In genomic region chr4:116221996-116222842, GRCm38 (mm10) we compare ENCODE assay signal across 9 mouse cellular contexts. TPM values are rescaled to one million over a fixed set of nuclear protein-coding genes. Genes with fewer than 3 reads are reported as not detected.
DNase-seq lines count a peak whose midpoint lies in the region; ATAC-seq and TF ChIP-seq lines count a peak whose summit lies in the region.
"Had no signal": no experiment of that assay in that cellular context is flagged by ENCODE, and none has a peak within 500 bp of the region (broad histone marks: within the 10 kb centered on the region; RNA-seq: fewer than 3 reads in every experiment).

No protein-coding gene starts in this region.

- H3K4me2 ChIP-seq in embryonic facial prominence, embryonic 14.5 days (ENCODE audit: low read depth, low read length) = peak overlapping the region; percentile 76
- peak overlapping the region; percentile 71 for H3K4me2 ChIP-seq in hindbrain, embryonic 14.5 days (replicated peaks)
- H3K4me2 ChIP-seq in limb, embryonic 12.5 days = peak overlapping the region; percentile 73
- H3K4me2 ChIP-seq in myocyte (ENCODE audit: low read depth) = peak overlapping the region; percentile 67

- under 1% methylated on average over 23 of the region's 23 CpGs for WGBS in embryonic facial prominence, embryonic 14.5 days
- WGBS in hindbrain, embryonic 14.5 days = under 1% methylated on average over 23 of the region's 23 CpGs
- WGBS in limb, embryonic 12.5 days = under 1% methylated on average over 23 of the region's 23 CpGs

- peak overlapping the region; percentile 67 for H3K4me3 ChIP-seq in embryonic facial prominence, embryonic 14.5 days (ENCODE audit: low read depth, low read length)
- H3K4me3 ChIP-seq in hindbrain, embryonic 14.5 days (replicated peaks; ENCODE audit: low read length) = peak overlapping the region; percentile 58
- peak overlapping the region; percentile 66 for H3K4me3 ChIP-seq in limb, embryonic 12.5 days (replicated peaks)
- H3K4me3 ChIP-seq in myocyte = peak overlapping the region; percentile 91

- H3K36me3 ChIP-seq in embryonic facial prominence, embryonic 14.5 days (ENCODE audit: control insufficient read depth, insufficient read depth, low read length) = no peaks in the 10 kb centered on the region
- H3K36me3 ChIP-seq in hindbrain, embryonic 14.5 days (replicated peaks; ENCODE audit: control insufficient read depth, insufficient read depth) = no peaks in the 10 kb centered on the region
- no peaks in the 10 kb centered on the region for H3K36me3 ChIP-seq in limb, embryonic 12.5 days
- H3K36me3 ChIP-seq in myocyte (ENCODE audit: control insufficient read depth, insufficient read depth) = no peaks in the 10 kb centered on the region

- H3K9ac ChIP-seq in embryonic facial prominence, embryonic 14.5 days (ENCODE audit: low read depth, low read length) = peak overlapping the region; percentile 92
- peak overlapping the region; percentile 83 for H3K9ac ChIP-seq in hindbrain, embryonic 14.5 days
- peak overlapping the region; percentile 95 for H3K9ac ChIP-seq in limb, embryonic 12.5 days (replicated peaks)

- TF ChIP-seq POLR2A in myocyte (IDR thresholded peaks at IDR 0.05; ENCODE audit: insufficient read length, low read depth) = no peak

- peaks cover 3% of the 10 kb centered on the region; the same call in 1 of the 2 replicates for H3K4me1 ChIP-seq in embryonic facial prominence, embryonic 14.5 days (ENCODE audit: control insufficient read depth, insufficient read depth, low read length)
- H3K4me1 ChIP-seq in hindbrain, embryonic 14.5 days (replicated peaks; ENCODE audit: control insufficient read depth, insufficient read depth, low read length) = peaks cover 19% of the 10 kb centered on the region; the same call in 1 of the 2 replicates
- peaks cover 4% of the 10 kb centered on the region for H3K4me1 ChIP-seq in limb, embryonic 12.5 days (replicated peaks)

- DNase-seq in lung, adult 18-20 months = peak; percentile 5 to 17
- DNase-seq in lung, postnatal 10 days = no peak
- DNase-seq in adrenal gland, postnatal 36 days = peak; percentile 22 to 29
- peak; percentile 34 for DNase-seq in embryonic facial prominence, embryonic 14.5 days (ENCODE audit: low spot score)
- peak; percentile 57 for DNase-seq in hindbrain, embryonic 14.5 days (ENCODE audit: low spot score)
- no peak for DNase-seq in ovary, adult 18-20 months (ENCODE audit: low spot score)

- no peaks in the 10 kb centered on the region for H3K27me3 ChIP-seq in embryonic facial prominence, embryonic 14.5 days (replicated peaks; ENCODE audit: control insufficient read depth, insufficient read depth, low read length)
- no peaks in the 10 kb centered on the region for H3K27me3 ChIP-seq in hindbrain, embryonic 14.5 days (ENCODE audit: control insufficient read depth, insufficient read depth, low read length)
- H3K27me3 ChIP-seq in limb, embryonic 12.5 days = no peaks in the 10 kb centered on the region
- H3K27me3 ChIP-seq in myocyte (ENCODE audit: control insufficient read depth, insufficient read depth, insufficient read length) = no peaks in the 10 kb centered on the region

- H3K9me3 ChIP-seq in embryonic facial prominence, embryonic 14.5 days (ENCODE audit: control insufficient read depth, low read length) = no peaks in the 10 kb centered on the region
- no peaks in the 10 kb centered on the region for H3K9me3 ChIP-seq in hindbrain, embryonic 14.5 days (ENCODE audit: control insufficient read depth, low read length)
- no peaks in the 10 kb centered on the region for H3K9me3 ChIP-seq in limb, embryonic 12.5 days

- ATAC-seq in embryonic facial prominence, embryonic 14.5 days (ENCODE audit: low read depth) = no peak
- no peak for ATAC-seq in hindbrain, embryonic 14.5 days (ENCODE audit: low FRiP score)
- ATAC-seq in limb, embryonic 12.5 days (ENCODE audit: insufficient number of reproducible peaks, insufficient read depth, low FRiP score, low TSS enrichment, low read depth) = no peak

- H3ac ChIP-seq in myocyte (ENCODE audit: control insufficient read depth, insufficient read length) = no peak overlapping the region

- H3K79me2 ChIP-seq in myocyte (ENCODE audit: control insufficient read depth, insufficient read depth) = peaks cover 21% of the 10 kb centered on the region

- H3K27ac ChIP-seq in embryonic facial prominence, embryonic 14.5 days (replicated peaks; ENCODE audit: low read depth, low read length) = peak overlapping the region; percentile 99
- peak overlapping the region; percentile 100 for H3K27ac ChIP-seq in hindbrain, embryonic 14.5 days
- H3K27ac ChIP-seq in limb, embryonic 12.5 days = peak overlapping the region; percentile 100

TF ChIP-seq in myocyte, 11 proteins besides CTCF, POLR2A, EP300 and RAD21:
- TF ChIP-seq CEBPB (IDR thresholded peaks at IDR 0.05; ENCODE audit: insufficient read depth, poor library complexity, severe bottlenecking) = no peak
- TF ChIP-seq TCF12 (IDR thresholded peaks at IDR 0.05; ENCODE audit: insufficient read depth, poor library complexity, severe bottlenecking) = no peak
- no peak for TF ChIP-seq MAX (IDR thresholded peaks at IDR 0.05; ENCODE audit: low read depth)
- no peak for TF ChIP-seq USF1 (IDR thresholded peaks at IDR 0.05; ENCODE audit: low read depth)
- no peak for TF ChIP-seq E2F4 (IDR thresholded peaks at IDR 0.05; ENCODE audit: insufficient read depth)
- TF ChIP-seq TCF3 (IDR thresholded peaks at IDR 0.05; ENCODE audit: insufficient read length, low read depth) = no peak
- TF ChIP-seq MYOD1 (IDR thresholded peaks at IDR 0.05; ENCODE audit: control insufficient read depth in 1 of 3, insufficient read length in 2 of 3, low read depth in 2 of 3) = no peak
- TF ChIP-seq SRF (IDR thresholded peaks at IDR 0.05; ENCODE audit: control insufficient read depth, insufficient read length, low read depth) = no peak
- no peak for TF ChIP-seq MYOG (IDR thresholded peaks at IDR 0.05; ENCODE audit: control insufficient read depth in 1 of 3, insufficient read depth in 1 of 3, insufficient read length in 2 of 3, low read depth in 2 of 3)
- TF ChIP-seq POLR2AphosphoS2 (IDR thresholded peaks at IDR 0.05; ENCODE audit: insufficient read length, low read depth) = no peak
- TF ChIP-seq REST (IDR thresholded peaks at IDR 0.05; ENCODE audit: insufficient read depth, insufficient read length) = no peak

RNA-seq across cellular contexts. Expression of gene Pik3r3, which starts 0.8 kb away (rescaled TPM):
- total RNA-seq in adrenal gland, postnatal 36 days (2021) = 10 to 100 TPM; 15.7 to 19.7 TPM
- 15.5 and 17.0 TPM in 2 replicates for polyA plus RNA-seq in embryonic facial prominence, embryonic 14.5 days (2014; fragmentation: Nextera tagmentation; extraction: Ambion mirVana)
- 66.3 and 69.0 TPM in 2 replicates for polyA plus RNA-seq in hindbrain, embryonic 14.5 days (2014; fragmentation: Nextera tagmentation; extraction: Ambion mirVana)
- polyA plus RNA-seq in limb, embryonic 12.5 days (2016; fragmentation: Nextera tagmentation; extraction: Ambion mirVana) = 45.2 and 50.7 TPM in 2 replicates
- 5.7 TPM for polyA plus RNA-seq in myocyte (2012; fragmentation: generic; extraction: Trizol)

RNA-seq across cellular contexts. Expression of gene Gm49337, which starts 49.0 kb away (rescaled TPM):
- total RNA-seq in adrenal gland, postnatal 36 days (2021) = not detected
- not detected in 2 replicates for polyA plus RNA-seq in embryonic facial prominence, embryonic 14.5 days (2014; fragmentation: Nextera tagmentation; extraction: Ambion mirVana)
- polyA plus RNA-seq in hindbrain, embryonic 14.5 days (2014; fragmentation: Nextera tagmentation; extraction: Ambion mirVana) = not detected in 2 replicates
- polyA plus RNA-seq in limb, embryonic 12.5 days (2016; fragmentation: Nextera tagmentation; extraction: Ambion mirVana) = not detected in 2 replicates
- not detected for polyA plus RNA-seq in myocyte (2012; fragmentation: generic; extraction: Trizol)

RNA-seq across cellular contexts. Expression of gene 1700042G07Rik, which starts 49.0 kb away (rescaled TPM):
- not detected for total RNA-seq in adrenal gland, postnatal 36 days (2021)
- not detected in 2 replicates for polyA plus RNA-seq in embryonic facial prominence, embryonic 14.5 days (2014; fragmentation: Nextera tagmentation; extraction: Ambion mirVana)
- not detected in 2 replicates for polyA plus RNA-seq in hindbrain, embryonic 14.5 days (2014; fragmentation: Nextera tagmentation; extraction: Ambion mirVana)
- not detected in 2 replicates for polyA plus RNA-seq in limb, embryonic 12.5 days (2016; fragmentation: Nextera tagmentation; extraction: Ambion mirVana)
- not detected for polyA plus RNA-seq in myocyte (2012; fragmentation: generic; extraction: Trizol)
- total RNA-seq: common myeloid progenitor, adult 5-6 weeks had no signal

RNA-seq across cellular contexts. Expression of gene Tspan1, which starts 54.8 kb away (rescaled TPM):
- not detected for total RNA-seq in adrenal gland, postnatal 36 days (2021)
- 1.7 and 4.0 TPM in 2 replicates for polyA plus RNA-seq in embryonic facial prominence, embryonic 14.5 days (2014; fragmentation: Nextera tagmentation; extraction: Ambion mirVana)
- polyA plus RNA-seq in hindbrain, embryonic 14.5 days (2014; fragmentation: Nextera tagmentation; extraction: Ambion mirVana) = 0.21 TPM in 2 replicates
- 0.10 and 0.16 TPM in 2 replicates for polyA plus RNA-seq in limb, embryonic 12.5 days (2016; fragmentation: Nextera tagmentation; extraction: Ambion mirVana)
- polyA plus RNA-seq in myocyte (2012; fragmentation: generic; extraction: Trizol) = 0.16 TPM
- total RNA-seq: common myeloid progenitor, adult 5-6 weeks had no signal

Comparison
In these comparisons a context has a peak if more than half of its experiments do, and no peak if none do; other contexts are left out.
1. DNase-seq: peak in lung, adult 18-20 months (2 of 2), adrenal gland, postnatal 36 days (2 of 2), embryonic facial prominence, embryonic 14.5 days (single experiment) and hindbrain, embryonic 14.5 days (single experiment); none in lung, postnatal 10 days (single experiment) and ovary, adult 18-20 months (single experiment).
2. Peak in every context shown above with its lines, with median percentiles within 50 percentile points of each other: H3K27ac ChIP-seq, H3K4me2 ChIP-seq, H3K4me3 ChIP-seq and H3K9ac ChIP-seq.